Mouse (Mus musculus) liver, adult 2 months (tissue): Measurements from ENCODE around the gene Utrn. TPM values are rescaled to one million over a fixed set of nuclear protein-coding genes. Genes with fewer than 3 reads are reported as not detected.

Source experiments
- DNase-seq: peaks from one replicate; pipeline ENCODE4 v3.0.0-alpha.2; 2011; ENCODE audit warnings: low read depth, low spot score; ENCODE audit errors: extremely low read depth
- H3K27ac ChIP-seq: fragments of 200-500 bp; replicated peaks from 2 replicates; pipeline ENCODE4 v1.5.1; 2012; ENCODE audit warnings: low read depth, mild to moderate bottlenecking, control low read depth, inconsistent platforms, low read length; ENCODE audit not compliant: insufficient read depth
- H3K27me3 ChIP-seq: fragments of 200-500 bp; 2 replicates; pipeline ENCODE4 v1.6.1; 2012; ENCODE audit warnings: mild to moderate bottlenecking, moderate library complexity, low read length, inconsistent platforms; ENCODE audit not compliant: control insufficient read depth, insufficient read depth
- H3K36me3 ChIP-seq: fragments of 200-500 bp; 2 replicates; pipeline ENCODE4 v1.6.1; 2012; ENCODE audit warnings: low read length, inconsistent platforms; ENCODE audit not compliant: control insufficient read depth, insufficient read depth
- H3K4me1 ChIP-seq: fragments of 200-500 bp; 2 replicates; pipeline ENCODE4 v1.6.1; 2011; ENCODE audit warnings: low read length; ENCODE audit not compliant: control insufficient read depth, insufficient read depth
- H3K4me3 ChIP-seq: fragments of 200-500 bp; 2 replicates; pipeline ENCODE4 v1.5.1; 2011; ENCODE audit warnings: low read depth, mild to moderate bottlenecking, control low read depth, low read length, moderate library complexity; ENCODE audit not compliant: insufficient read depth
- H3K79me2 ChIP-seq: fragments of 200-500 bp; 2 replicates; pipeline ENCODE4 v1.6.1; 2012; ENCODE audit warnings: inconsistent platforms, mild to moderate bottlenecking, low read length, moderate library complexity; ENCODE audit not compliant: control insufficient read depth, insufficient read depth
- H3K9ac ChIP-seq: fragments of 200-500 bp; 2 replicates; pipeline ENCODE4 v1.6.1; 2012; ENCODE audit warnings: low read depth, mild to moderate bottlenecking, control low read depth, inconsistent platforms, low read length
- CTCF ChIP-seq: fragments of 200-500 bp; IDR thresholded peaks from 2 replicates; pipeline ENCODE4 v1.5.1; 2011; ENCODE audit warnings: low read depth, low read length, control low read depth
- POLR2A ChIP-seq: fragments of 200-500 bp; IDR thresholded peaks from 2 replicates; pipeline ENCODE4 v1.6.1; 2011; ENCODE audit warnings: low read length, control low read depth; ENCODE audit not compliant: insufficient read depth; ENCODE audit errors: extremely low read depth
- WGBS: fragments of 180-500 bp; shearing (Covaris S2); methylation state at CpG from one replicate; pipeline ENCODE4 v1.1.7; 2018; 5-methylcytosine and 5-hydroxymethylcytosine counted together
- polyA plus RNA-seq: library from polyadenylated mRNA; depleted of rRNA; stranded (reverse); fragments of >200 nt; gene quantifications from 2 replicates; pipeline ENCODE4 v1.2.3, GENCODE M21; 2012
- total RNA-seq: library from RNA; depleted of rRNA; stranded (reverse); fragments of >200 nt; gene quantifications from 2 replicates; pipeline ENCODE4 v1.2.3, GENCODE M21; 2014

Gene Utrn
- total and polyA plus RNA-seq, 2 experiments: 5.9 to 25.7 TPM

- no peak overlapping the region for H3K27ac ChIP-seq
- TF ChIP-seq CTCF (no peak), POLR2A (no peak)
- H3K4me3 ChIP-seq: no peak overlapping the region
- no peaks in the 10 kb centered on the region for H3K4me1 ChIP-seq
- H3K36me3 ChIP-seq: no peaks in the 10 kb centered on the region
- H3K79me2 ChIP-seq: peaks cover 7% of the 10 kb centered on the region; the same call in 1 of the 2 replicates
- no peaks in the 10 kb centered on the region for H3K27me3 ChIP-seq
- DNase-seq: no peak
- whole genome bisulfite sequencing: 54% methylated on average over 6 of the region's 6 CpGs
- no peak overlapping the region for H3K9ac ChIP-seq
These were observed 96.0 kb downstream of the Utrn start for GRCm38 (mm10) chr10:12773178-12773577.

GRCm38 (mm10) chr10:12771511-12771910, 97.7 kb downstream of the Utrn start:
- no peaks in the 10 kb centered on the region for H3K36me3 ChIP-seq
- no peak overlapping the region for H3K4me3 ChIP-seq
- H3K27ac ChIP-seq: no peak overlapping the region
- DNase-seq: no peak
- no peaks in the 10 kb centered on the region for H3K27me3 ChIP-seq
- H3K9ac ChIP-seq: no peak overlapping the region
- H3K4me1 ChIP-seq: no peaks in the 10 kb centered on the region
- peaks cover 7% of the 10 kb centered on the region; the same call in 1 of the 2 replicates for H3K79me2 ChIP-seq
- TF ChIP-seq CTCF (no peak), POLR2A (no peak)
- 97% methylated on average over 2 of the region's 2 CpGs for WGBS

GRCm38 (mm10) chr10:12762668-12763067, 106.5 kb downstream of the Utrn start:
- Histone ChIP-seq H3K36me3 (peaks cover 7% of the 10 kb centered on the region; the same call in 1 of the 2 replicates), H3K4me1 (no peaks in the 10 kb centered on the region), H3K27me3 (no peaks in the 10 kb centered on the region), H3K79me2 (no peaks in the 10 kb centered on the region; the same call in 1 of the 2 replicates), H3K4me3 (no peak overlapping the region), H3K27ac (no peak overlapping the region), H3K9ac (no peak overlapping the region)
- TF ChIP-seq POLR2A (no peak), CTCF (no peak)
- DNase-seq: no peak
- WGBS: 67% methylated on average over 3 of the region's 3 CpGs

GRCm38 (mm10) chr10:12758702-12758988, 110.5 kb downstream of the Utrn start:
- Histone ChIP-seq H3K4me3 (no peak overlapping the region), H3K27ac (no peak overlapping the region), H3K36me3 (peaks cover 4% of the 10 kb centered on the region; the same call in 1 of the 2 replicates), H3K4me1 (no peaks in the 10 kb centered on the region), H3K27me3 (no peaks in the 10 kb centered on the region), H3K79me2 (no peaks in the 10 kb centered on the region; the same call in 1 of the 2 replicates), H3K9ac (no peak overlapping the region)
- TF ChIP-seq CTCF (no peak), POLR2A (no peak)
- DNase-seq: no peak
- 80% methylated on average over 6 of the region's 6 CpGs for WGBS

GRCm38 (mm10) chr10:12757943-12758701, 111.0 kb downstream of the Utrn start:
- no peak overlapping the region for H3K9ac ChIP-seq
- H3K79me2 ChIP-seq: no peaks in the 10 kb centered on the region
- no peaks in the 10 kb centered on the region for H3K36me3 ChIP-seq
- peak; percentile 80 for DNase-seq
- H3K27me3 ChIP-seq: no peaks in the 10 kb centered on the region
- no peak overlapping the region for H3K27ac ChIP-seq
- WGBS: 50% methylated on average over 5 of the region's 5 CpGs
- H3K4me1 ChIP-seq: no peaks in the 10 kb centered on the region
- no peak for TF ChIP-seq CTCF
- no peak for TF ChIP-seq POLR2A
- no peak overlapping the region for H3K4me3 ChIP-seq

GRCm38 (mm10) chr10:12756692-12757091, 112.5 kb downstream of the Utrn start:
- Histone ChIP-seq H3K9ac (no peak overlapping the region), H3K79me2 (no peaks in the 10 kb centered on the region), H3K27me3 (no peaks in the 10 kb centered on the region), H3K36me3 (no peaks in the 10 kb centered on the region), H3K4me1 (no peaks in the 10 kb centered on the region), H3K4me3 (no peak overlapping the region), H3K27ac (no peak overlapping the region)
- 77% methylated on average over 4 of the region's 4 CpGs for WGBS
- no peak for TF ChIP-seq CTCF
- no peak for TF ChIP-seq POLR2A
- peak; percentile 40 for DNase-seq
